Mouse (Mus musculus) megakaryocyte progenitor cell, adult 5-6 weeks (primary cell): Measurements from ENCODE around the gene Tecpr2. TPM values are rescaled to one million over a fixed set of nuclear protein-coding genes. Genes with fewer than 3 reads are reported as not detected.

Source experiments
- ATAC-seq: replicated peaks from 2 replicates; pipeline ENCODE4 v1.8.0; 2016; ENCODE audit warnings: mild to moderate bottlenecking, moderate TSS enrichment, inconsistent platforms; ENCODE audit not compliant: poor library complexity
- total RNA-seq, 2 experiments: library from RNA; stranded (forward) in 1 of 2; stranded (reverse) in 1 of 2; fragments of 157-497, 149-512 nt in 1 of 2; fragments of 200-1000 nt in 1 of 2; gene quantifications; 2 replicates each; pipeline versions ENCODE4 v1.2.3 to v1.2.4; 2015 to 2017

Gene Tecpr2
- total RNA-seq, 2 experiments from 2014 or later, result 4.7 to 6.8 TPM

DNA sequence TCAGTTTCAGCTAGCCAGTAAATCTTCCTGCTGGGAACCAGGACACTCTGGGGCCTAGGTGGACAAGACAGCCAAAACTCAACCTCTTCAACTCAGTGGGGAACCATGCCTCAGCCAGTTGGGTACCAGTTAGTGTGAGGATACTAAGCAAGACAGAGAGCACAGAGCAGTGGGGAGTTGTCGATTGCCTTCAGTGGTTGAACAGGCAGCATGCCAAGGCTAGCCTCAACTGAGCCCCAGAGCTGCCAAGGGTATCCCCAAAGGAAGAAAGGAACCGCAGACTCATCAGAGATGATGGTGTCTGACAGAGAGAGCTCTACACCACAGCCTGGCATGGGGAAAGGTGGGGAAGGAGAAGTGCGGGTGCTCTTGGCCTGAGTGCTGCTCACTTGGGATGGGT lies 51.8 kb downstream of the Tecpr2 start:
- 0 out of 2 replicates have a peak, but pooled peaks have one; percentile 6 for ATAC-seq

DNA sequence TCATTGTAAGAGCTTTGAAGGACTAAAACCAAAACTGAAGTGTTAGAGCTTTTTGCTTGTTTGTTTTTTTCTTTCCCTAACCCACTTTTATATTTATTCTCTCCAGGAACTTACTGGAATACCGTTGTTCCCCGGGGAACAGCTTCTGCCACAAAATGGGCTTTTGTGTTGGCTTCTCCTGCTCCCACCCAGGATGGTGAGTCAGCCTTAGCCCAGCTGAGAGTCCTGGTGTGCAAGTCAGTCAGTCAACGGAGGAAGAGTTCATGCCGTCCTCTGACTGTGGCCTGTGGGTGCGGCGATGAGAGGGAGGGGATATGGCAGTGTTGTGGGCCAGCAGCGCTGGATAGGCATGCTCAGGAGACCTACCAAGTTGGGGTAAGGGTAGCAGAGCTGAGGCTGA lies 57.2 kb downstream of the Tecpr2 start:
- ATAC-seq, result no peak

DNA sequence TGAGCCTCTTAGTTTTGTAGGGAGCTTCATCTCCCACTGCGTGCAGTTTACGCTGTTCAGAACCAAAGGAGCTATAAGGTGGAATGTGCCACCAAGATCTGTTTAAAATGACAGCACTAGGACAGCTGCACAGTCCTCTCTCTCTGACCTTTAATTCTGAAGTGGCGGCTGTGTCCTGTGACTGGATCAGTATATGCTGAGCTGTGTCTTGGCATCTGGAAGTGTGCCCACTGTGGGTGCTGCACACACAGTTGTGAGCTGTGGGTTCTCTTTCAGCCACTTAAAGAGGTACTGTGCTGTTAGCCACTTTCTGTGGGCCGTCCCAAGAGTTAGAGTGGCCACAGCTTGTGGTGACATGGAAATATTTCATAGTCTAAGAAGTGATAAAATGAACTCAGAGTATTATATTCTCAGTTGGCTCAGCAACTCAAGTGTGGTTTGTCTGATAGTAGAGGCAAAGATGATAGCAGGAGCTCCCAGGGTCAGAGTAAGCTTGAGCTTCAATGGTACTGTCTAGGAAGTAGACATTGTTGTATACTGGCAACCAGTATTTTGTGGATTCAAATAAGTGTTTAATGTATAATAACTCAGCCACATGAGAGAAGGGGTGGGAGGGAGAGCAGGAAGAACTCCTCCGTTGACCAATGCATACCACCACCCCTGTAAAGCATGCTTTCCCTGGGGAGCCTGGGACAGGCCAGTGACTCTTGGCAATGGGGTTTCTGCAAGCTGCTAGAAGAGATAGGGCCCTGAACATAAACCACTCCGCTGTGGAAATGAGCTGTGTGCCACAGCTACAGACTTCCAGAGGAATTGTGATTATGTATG lies 59.2 kb downstream of the Tecpr2 start:
- peak; percentile 75 for ATAC-seq

DNA sequence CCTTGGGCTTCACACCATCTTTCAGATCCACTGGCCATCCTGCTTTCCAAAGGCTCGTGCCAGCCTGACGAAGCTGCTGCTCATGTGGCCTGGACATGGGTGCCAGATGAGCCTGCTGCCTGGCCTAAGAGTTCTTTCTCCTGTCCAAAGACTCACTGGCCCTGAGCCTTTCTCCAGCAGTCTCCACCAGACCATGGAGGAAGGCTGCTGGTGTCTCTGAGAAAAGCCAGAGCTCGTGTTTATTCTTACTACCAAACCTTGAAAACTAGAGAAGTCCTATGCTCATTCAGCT lies 59.8 kb downstream of the Tecpr2 start:
- ATAC-seq, result no peak

DNA sequence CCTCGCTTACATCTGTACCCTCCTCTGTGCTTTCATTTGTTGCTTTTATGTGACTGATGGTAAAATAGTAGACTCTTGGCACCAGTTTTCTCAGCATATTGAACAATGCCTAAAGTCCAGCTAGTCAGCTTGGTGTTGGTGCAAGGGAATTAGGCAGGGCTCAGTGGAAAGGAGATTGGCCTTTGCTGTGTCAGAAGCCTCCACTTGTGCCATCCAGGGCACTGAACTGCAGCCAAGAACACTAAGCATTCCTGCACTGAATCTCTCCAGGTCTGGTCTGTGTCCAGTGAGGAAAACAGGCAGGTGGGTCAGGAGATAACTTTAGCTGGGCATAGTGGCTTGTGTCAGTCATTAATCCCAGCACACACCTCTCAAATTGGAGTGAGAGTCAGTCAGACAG lies 60.3 kb downstream of the Tecpr2 start:
- ATAC-seq, result no peak

DNA sequence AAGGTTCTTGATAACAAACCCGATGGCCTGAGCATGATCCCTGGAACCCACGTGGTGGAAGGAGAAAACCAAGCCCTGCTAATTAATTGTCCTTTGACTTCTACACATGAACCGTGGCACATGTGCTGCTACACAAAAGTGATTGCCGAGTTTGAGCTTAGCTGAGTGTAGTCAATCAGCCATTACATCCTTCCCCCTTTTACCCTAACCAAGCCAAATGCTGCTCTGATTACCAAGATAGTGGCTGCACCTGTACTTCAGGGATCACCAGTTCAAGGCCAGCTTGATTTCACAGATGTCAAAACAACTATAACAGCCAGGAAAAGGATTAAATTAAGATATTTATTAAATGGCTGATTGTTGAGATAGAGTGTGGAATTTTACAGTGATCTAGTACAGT lies 61.1 kb downstream of the Tecpr2 start:
- no peak for ATAC-seq

DNA sequence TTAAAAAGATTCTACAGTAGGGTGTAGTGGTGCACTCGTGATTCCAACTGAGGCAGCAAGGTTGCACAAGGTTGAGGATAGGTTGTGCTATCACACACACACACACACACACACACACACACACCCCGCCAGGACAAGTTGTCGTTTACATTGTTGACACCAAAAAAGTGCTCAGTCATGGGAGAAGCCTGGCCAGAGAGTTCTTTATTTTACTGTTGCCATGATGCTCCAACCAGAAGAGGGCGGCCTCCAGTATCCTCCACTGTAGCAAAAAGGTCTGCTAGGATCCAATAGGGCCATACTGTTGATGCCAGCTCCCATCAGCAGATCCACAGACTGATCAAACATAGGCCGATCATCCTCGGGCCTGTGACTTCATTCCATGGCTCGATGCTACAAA lies 62.2 kb downstream of the Tecpr2 start:
- peak; percentile 42 for ATAC-seq

DNA sequence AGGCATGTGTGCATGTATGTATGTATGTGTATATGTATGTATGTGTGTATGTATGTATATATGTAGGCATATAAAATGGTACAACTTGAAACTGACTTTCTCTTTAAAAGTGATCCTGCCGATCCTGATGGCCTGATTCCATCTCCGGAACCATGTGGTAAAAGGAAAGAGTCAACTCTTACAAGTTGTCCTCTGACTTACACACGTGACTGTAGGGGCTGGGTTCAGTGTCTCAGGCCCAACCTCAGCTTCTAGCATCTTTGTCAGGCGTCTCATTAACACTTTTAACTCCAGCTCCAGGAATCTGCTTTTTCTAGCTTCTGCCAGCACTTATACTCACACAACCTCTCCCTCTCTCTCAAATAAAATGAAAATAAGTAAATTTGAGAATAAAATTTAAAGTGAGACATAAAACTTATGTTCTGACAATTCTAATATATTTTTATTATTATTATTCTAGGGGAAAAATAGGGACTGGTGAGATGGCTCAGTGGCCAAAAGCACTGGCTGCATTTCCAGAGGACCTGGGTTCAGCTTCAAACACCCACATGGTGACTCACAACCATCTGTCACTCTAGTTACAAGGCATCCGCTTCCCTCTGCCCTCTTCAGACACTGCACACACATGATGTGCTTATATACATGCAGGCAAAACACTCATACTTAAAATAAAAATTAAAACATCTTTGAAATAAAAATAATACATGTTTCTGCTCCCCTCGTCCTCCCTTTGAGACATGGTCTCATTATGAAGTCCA lies 63.7 kb downstream of the Tecpr2 start:
- no peak for ATAC-seq

DNA sequence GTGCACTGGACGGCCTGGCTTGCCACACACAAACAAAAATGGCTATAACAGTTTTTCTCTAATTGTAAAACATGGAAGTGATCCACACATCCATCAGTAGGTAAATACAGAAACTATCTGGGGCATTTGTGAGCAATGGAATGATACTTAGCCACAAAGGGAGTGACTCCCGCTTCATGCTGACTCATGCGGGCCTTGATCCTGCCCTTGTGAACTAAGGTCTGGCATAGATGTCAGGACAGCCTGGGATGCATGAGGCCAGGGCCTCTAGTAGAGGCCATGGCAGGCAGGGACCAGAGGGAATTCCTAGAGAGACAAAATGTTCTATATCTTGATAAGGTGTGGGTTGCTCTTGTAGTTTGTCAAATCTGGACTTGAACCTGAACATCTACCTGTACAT lies 64.4 kb downstream of the Tecpr2 start:
- ATAC-seq, result no peak

DNA sequence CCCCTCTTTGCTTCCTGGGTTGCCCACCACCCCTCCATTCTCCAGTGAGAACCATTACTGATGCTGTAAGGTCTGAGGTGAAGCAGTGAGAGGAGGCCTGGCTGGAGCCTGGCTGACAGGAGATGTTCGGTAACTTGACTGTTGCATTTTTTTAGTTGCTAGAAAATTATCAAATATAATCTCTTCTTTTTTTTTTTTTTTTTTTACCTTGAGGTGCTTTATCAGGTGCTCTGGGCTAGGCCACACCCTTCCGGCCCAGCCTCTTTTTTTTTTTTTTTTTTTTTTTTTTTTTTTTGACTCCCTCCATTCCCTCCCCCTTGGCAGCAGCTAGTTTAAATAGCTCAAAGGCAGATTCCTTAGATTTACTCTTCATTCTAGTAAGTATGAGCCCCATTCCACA lies 64.8 kb downstream of the Tecpr2 start:
- ATAC-seq, result peak; percentile 33; the same call in 1 of the 2 replicates

DNA sequence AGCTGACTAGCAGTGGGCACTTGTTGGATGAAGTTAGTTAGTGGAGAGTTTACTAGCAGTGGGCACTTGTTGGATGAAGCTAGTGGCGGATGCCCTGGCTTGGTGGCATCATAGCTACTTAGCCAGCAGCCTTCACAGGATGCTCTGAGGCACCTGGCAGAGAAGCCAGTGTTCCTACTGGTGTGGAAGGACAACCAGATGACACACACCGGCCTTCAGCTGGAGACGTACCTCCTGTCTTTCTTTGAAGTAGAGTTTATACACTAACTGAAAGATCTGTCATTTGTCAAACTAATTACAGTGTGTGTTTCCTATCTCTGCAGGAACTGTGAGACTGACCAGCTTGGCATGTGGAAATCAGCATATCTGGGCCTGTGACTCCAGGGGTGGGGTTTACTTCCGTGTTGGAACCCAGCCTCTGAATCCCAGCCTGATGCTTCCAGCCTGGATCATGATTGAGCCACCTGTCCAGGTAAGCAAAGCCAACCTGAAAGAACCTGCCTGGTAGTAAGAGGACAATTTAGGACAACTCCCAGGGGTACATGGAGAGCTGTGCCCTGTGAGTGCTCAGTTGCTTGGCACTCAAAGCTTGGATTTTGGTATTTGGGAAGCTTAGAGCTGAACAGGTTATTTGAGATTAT lies 65.4 kb downstream of the Tecpr2 start:
- no peak for ATAC-seq

DNA sequence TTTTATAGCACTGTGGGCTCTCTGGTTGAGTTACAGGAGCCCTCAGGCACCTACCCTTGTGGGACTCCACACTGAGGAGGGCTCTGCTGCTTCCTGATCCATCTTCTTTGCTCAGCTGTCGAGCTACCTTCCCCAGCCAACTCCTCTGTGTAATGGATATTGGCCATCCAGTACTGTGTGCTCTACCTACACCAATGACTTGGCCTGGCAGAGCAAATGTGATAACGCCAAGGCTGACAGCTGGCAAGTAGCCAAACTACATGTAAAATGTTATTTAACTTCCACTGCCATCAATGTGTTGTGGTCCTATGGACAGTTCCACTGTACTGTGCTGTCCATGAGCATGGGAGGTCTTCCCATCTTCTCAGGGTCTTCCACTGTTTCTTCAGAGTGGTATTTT lies 72.9 kb downstream of the Tecpr2 start:
- ATAC-seq, result peak; percentile 69

DNA sequence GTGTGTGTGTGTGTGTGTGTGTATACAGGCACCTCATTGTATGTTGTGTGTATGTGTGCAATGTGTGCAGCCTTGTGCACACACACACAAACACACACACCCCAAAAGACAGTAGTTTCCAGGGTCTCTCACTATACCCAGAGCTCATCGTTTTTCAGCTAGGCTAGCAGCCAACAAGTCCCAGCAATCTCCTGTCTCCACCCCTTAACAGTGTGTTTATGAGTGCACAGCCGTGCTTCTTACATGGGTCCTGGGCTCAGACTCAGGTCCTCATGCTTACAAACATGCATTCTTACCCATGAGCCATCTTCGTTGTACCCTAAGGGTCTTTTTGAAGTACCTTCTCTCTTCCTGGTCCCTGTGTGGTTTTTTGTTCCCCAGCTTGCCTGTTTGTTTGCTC lies 76.4 kb downstream of the Tecpr2 start:
- ATAC-seq, result peak; percentile 52; the same call in 1 of the 2 replicates

DNA sequence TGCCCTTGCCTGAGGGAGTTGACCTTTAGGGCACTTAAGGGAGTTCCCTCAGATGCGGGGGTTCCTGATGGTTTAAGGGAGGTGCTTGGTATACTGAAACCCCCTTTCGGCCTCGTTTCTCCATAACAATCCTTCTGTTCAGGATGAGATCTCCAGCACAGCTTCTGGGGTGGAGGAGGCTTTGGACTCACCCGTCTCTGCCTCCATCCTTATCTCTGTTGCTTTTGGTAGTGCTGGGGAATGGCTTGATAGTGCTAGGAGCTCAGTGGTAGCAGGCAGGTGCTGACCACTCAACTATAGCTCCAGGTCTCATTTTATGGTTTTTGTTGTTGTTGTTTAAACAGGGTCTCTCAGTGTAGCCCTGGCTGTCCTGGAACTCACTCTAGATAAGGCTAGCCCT lies 77.0 kb downstream of the Tecpr2 start:
- ATAC-seq, result peak; percentile 30; the same call in 1 of the 2 replicates

DNA sequence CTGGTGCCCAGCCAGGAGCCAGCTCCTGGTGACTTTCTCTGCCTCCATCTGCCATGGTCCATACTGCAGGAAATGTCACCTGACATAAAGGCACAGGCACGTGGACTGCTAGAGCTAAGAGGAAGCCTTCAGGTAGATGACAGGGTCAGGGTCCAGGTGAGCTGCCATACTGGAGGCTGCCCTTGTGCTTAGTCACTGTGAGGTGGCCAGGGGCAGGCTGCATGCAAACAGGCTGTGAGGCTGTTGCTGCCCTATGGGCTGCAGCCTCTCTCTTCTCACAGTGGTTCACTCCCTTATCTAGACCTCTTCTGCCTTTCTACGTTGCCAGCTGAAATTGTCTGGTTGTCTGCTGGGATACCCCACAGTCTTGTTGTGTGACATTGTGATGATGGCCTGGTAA lies 78.1 kb downstream of the Tecpr2 start:
- peak; percentile 42 for ATAC-seq

DNA sequence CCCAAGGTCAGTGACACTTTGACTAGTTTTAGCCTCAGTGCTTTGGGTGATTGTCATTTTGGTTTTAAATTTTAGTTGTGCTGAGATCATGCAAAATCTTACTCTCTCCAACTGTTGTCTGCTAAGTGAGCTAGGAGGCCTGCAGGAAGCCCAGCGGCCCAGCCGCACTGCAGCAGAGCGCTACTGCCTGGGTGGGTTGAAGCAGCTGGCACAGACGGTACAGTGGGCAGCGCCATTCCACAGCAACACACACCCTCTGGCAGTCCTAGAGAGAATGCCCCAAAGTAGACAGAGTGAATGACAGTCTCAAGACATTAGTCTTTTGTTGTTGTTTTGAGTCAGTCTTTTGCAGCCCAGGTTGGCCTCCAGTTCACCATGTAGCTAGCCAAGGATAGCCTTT lies 81.3 kb downstream of the Tecpr2 start:
- ATAC-seq, result no peak

DNA sequence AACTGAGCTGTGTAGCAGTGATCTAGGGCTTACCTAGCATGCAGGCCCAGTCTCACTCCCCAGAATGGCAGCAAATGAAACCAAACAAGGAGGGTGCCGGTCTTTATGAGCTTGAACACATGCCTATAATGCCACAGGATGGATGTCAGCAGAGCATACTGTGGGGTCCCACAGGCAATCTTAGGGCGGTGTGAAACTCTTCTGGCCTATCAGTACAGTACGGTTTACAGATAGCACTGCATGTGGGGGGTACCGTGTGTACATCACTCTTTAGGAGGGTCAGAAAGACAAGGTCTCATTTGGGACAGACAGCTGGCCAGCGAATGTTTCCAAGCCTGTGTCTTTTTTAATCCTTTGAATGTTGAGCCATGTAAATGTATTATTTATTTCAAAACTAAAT lies 82.9 kb downstream of the Tecpr2 start:
- no peak for ATAC-seq

DNA sequence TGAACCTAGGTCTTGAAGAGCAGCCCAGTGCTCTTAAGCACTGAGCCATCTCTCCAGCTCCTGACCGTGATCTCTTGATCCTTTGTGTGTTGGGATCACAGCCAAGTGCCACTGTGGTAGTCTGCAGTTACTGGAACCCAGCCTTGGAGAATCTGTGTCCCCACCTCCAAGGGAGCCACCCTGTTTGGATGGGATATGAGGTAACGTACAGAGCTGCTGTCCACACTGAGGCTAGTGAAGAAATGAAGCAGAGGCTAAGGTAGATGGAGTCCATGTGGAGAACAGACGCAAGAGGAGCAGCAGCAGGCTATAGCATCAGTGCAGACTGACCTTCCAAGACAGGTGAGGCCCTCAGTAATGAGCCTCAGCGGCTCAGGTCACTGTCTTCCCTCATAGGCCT lies 84.8 kb downstream of the Tecpr2 start:
- no peak; the same call in 1 of the 2 replicates for ATAC-seq

DNA sequence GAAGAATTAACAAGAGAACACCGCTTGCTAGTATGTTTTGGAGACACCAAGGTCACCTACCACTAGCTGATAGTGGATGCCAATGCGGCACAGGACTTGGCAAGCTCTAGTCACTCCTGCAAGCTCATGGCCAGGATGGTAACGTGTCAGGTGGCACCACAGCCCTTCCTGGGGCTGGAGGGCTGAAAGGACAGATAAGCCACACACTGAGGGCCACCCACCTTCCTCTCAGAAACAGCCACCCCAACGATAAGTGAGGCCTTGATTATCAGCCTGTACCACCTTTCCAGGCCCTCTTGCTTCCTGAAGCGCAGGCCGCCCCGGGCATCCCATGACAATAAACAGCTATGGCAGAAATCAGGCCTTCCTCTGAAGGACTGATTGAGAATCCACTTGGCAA lies 85.2 kb downstream of the Tecpr2 start:
- ATAC-seq, result peak; percentile 79

DNA sequence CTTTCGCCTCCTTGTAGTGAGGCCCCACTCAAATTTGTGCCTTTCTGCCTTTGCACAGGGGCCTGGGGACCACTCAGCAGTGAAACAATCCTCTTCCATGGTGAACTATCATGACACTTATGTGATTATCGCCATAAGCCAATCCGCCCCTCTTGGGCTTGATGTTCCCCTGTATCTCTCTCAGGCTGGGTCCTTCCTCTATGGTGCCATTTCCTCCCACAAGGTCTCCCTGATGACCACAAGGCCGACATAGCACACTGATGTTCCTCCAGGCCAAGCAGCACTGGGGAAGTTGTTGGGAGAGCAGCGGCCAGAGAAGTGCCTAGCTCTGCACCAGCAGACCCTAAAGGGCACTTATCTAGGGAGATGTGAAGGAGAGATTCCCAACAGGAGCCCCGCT lies 85.7 kb downstream of the Tecpr2 start:
- peak; percentile 20 for ATAC-seq

DNA sequence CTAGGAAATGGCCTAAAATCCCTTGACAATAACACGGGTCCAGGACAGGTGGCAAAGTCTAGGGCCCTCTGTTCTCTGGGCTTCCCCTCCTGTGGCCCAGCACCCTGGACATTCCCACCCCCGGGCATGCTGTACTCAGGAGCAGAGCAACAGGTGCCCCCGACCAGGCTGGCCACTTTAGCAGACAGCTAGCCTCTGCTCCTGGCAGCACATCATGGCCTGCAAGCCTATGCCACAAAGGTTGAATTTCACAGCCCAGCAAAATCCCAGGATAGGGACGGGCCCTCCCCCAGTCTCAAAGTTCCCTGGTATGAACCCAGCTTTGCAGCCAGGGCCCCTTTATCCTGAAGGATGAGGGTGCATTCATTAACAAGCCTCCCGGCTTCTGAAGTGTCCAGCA lies 86.3 kb downstream of the Tecpr2 start:
- no peak for ATAC-seq
